Mouse (Mus musculus) CH12.LX (cell line): ENCODE measurements at regions not wholly inside any gene's neighbourhood (a gene's known extent, or its start where the extent isn't known, plus 50 kb on each side); places are given as distances from the start of the nearest gene placed in this dataset.

Source experiments
- EP300 ChIP-seq: IDR thresholded peaks from 2 replicates; pipeline ENCODE4 v1.6.1; 2011; ENCODE audit warnings: low read length, improper control_type of control experiment
- MAX ChIP-seq: IDR thresholded peaks from 2 replicates; pipeline ENCODE4 v1.6.1; 2011; ENCODE audit warnings: low read length, improper control_type of control experiment
- ZNF384 ChIP-seq: IDR thresholded peaks from 2 replicates; pipeline ENCODE4 v1.6.1; 2012; ENCODE audit warnings: low read depth, low read length, improper control_type of control experiment, inconsistent platforms

- TF ChIP-seq MAX (no peak), ZNF384 (no peak), EP300 (no peak)
Observed at GRCm38 (mm10) chr9:61622933-61623332, 250.8 kb downstream of the Tle3 start.
